Mouse (Mus musculus) adrenal gland, postnatal 36 days (tissue): ENCODE measurements at regions not wholly inside any gene's neighbourhood (a gene's known extent, or its start where the extent isn't known, plus 50 kb on each side); places are given as distances from the start of the nearest gene placed in this dataset.

Experiments
- DNase-seq, 2 experiments: peaks; one replicate each; pipeline ENCODE4 v3.0.0; 2021; ENCODE audit warnings: mixed read lengths in 1 of 2

GRCm38 (mm10) chr13:72947374-72948165, 312.7 kb upstream of the Irx4 start:
- no peak for DNase-seq

GRCm38 (mm10) chr13:72958616-72959518, 301.4 kb upstream of the Irx4 start:
- DNase-seq: no peak

- DNase-seq: no peak
These were observed 299.0 kb upstream of the Irx4 start for GRCm38 (mm10) chr13:72961291-72961690.

GRCm38 (mm10) chr13:72972165-72972564, 288.1 kb upstream of the Irx4 start:
- DNase-seq: no peak

GRCm38 (mm10) chr13:72972894-72973293, 287.4 kb upstream of the Irx4 start:
- DNase-seq: no peak

- DNase-seq: no peak
These were observed 283.1 kb upstream of the Irx4 start for GRCm38 (mm10) chr13:72977213-72977612.

- no peak for DNase-seq
These were observed 282.3 kb upstream of the Irx4 start for GRCm38 (mm10) chr13:72977971-72978370.

- no peak for DNase-seq
These were observed 281.3 kb upstream of the Irx4 start for GRCm38 (mm10) chr13:72978966-72979365.

GRCm38 (mm10) chr13:72992589-72993409, 267.5 kb upstream of the Irx4 start:
- DNase-seq: no peak

GRCm38 (mm10) chr13:72993410-72993858, 266.8 kb upstream of the Irx4 start:
- no peak for DNase-seq

- DNase-seq: no peak
These were observed 265.7 kb upstream of the Irx4 start for GRCm38 (mm10) chr13:72994538-72994937.

- DNase-seq: no peak
These were observed 251.3 kb upstream of the Irx4 start for GRCm38 (mm10) chr13:73008856-73009546.

- no peak for DNase-seq
These were observed 250.5 kb upstream of the Irx4 start for GRCm38 (mm10) chr13:73009547-73010475.

- no peak for DNase-seq
These were observed 241.1 kb upstream of the Irx4 start for GRCm38 (mm10) chr13:73019181-73019580.

GRCm38 (mm10) chr13:73031217-73031616, 229.1 kb upstream of the Irx4 start:
- no peak for DNase-seq

GRCm38 (mm10) chr13:73033055-73033454, 227.2 kb upstream of the Irx4 start:
- DNase-seq: peak; percentile 67 to 73

GRCm38 (mm10) chr13:73034065-73034831, 226.0 kb upstream of the Irx4 start:
- DNase-seq: no peak

- no peak for DNase-seq
These were observed 225.4 kb upstream of the Irx4 start for GRCm38 (mm10) chr13:73034886-73035285.

- DNase-seq: no peak
These were observed 224.8 kb upstream of the Irx4 start for GRCm38 (mm10) chr13:73035336-73035940.
